Comparison of ENCODE assay signal across 12 mouse cellular contexts in genomic region chr11:72581609-72582447, GRCm38 (mm10). TPM values are rescaled to one million over a fixed set of nuclear protein-coding genes. Genes with fewer than 3 reads are reported as not detected.
DNase-seq lines count a peak whose midpoint lies in the region; ATAC-seq lines count a peak whose summit lies in the region.
"Had no signal": no experiment of that assay in that cellular context is flagged by ENCODE, and none has a peak within 500 bp of the region (broad histone marks: within the 10 kb centered on the region; RNA-seq: fewer than 3 reads in every experiment).

No protein-coding gene starts in this region.

- H3K27me3 ChIP-seq in midbrain, embryonic 13.5 days = no peaks in the 10 kb centered on the region
- no peaks in the 10 kb centered on the region for H3K27me3 ChIP-seq in hindbrain, embryonic 12.5 days
- H3K27me3 ChIP-seq: hindbrain, embryonic 15.5 days had no signal

- ATAC-seq in midbrain, embryonic 13.5 days = no peak
- ATAC-seq in megakaryocyte progenitor cell, adult 5-6 weeks (replicated peaks; ENCODE audit: poor library complexity) = no peak
- no peak for ATAC-seq in hindbrain, embryonic 12.5 days (ENCODE audit: low FRiP score)

- H3K9ac ChIP-seq in midbrain, embryonic 13.5 days (replicated peaks) = no peak overlapping the region
- no peak overlapping the region for H3K9ac ChIP-seq in hindbrain, embryonic 12.5 days
- H3K9ac ChIP-seq: hindbrain, embryonic 15.5 days had no signal

- H3K4me1 ChIP-seq in midbrain, embryonic 13.5 days (replicated peaks) = peaks cover 7% of the 10 kb centered on the region
- H3K4me1 ChIP-seq in hindbrain, embryonic 12.5 days = peaks cover 3% of the 10 kb centered on the region; the same call in 1 of the 2 replicates

- DNase-seq in gastrocnemius, adult 18-20 months (ENCODE audit: low spot score) = peak; percentile 83
- DNase-seq in gastrocnemius, postnatal 4 days (ENCODE audit: low spot score in 2 of 2) = no peak
- peak; percentile 57 for DNase-seq in cerebellum, adult 9-11 months
- peak; percentile 42 for DNase-seq in gastrocnemius, postnatal 14 days
- peak; percentile 32 for DNase-seq in lung, postnatal 14 days
- DNase-seq: B cell, adult 2 months; retina, postnatal 1 day had no signal

- no peak overlapping the region for H3K27ac ChIP-seq in midbrain, embryonic 13.5 days
- no peak overlapping the region for H3K27ac ChIP-seq in hindbrain, embryonic 12.5 days
- H3K27ac ChIP-seq: hindbrain, embryonic 15.5 days had no signal

- no peak overlapping the region for H3K4me3 ChIP-seq in midbrain, embryonic 13.5 days (replicated peaks)
- no peak overlapping the region for H3K4me3 ChIP-seq in hindbrain, embryonic 12.5 days
- H3K4me3 ChIP-seq: hindbrain, embryonic 15.5 days; megakaryocyte, embryonic 14.5 days had no signal

- WGBS in midbrain, embryonic 13.5 days = 74% methylated on average over 8 of the region's 8 CpGs
- 66% methylated on average over 8 of the region's 8 CpGs for WGBS in hindbrain, embryonic 12.5 days

- H3K4me2 ChIP-seq in midbrain, embryonic 13.5 days (replicated peaks) = no peak overlapping the region
- H3K4me2 ChIP-seq in hindbrain, embryonic 12.5 days (replicated peaks) = no peak overlapping the region
- H3K4me2 ChIP-seq: hindbrain, embryonic 15.5 days had no signal

- intact Hi-C loops in gastrocnemius, postnatal 14 days (cut with DNase I; ENCODE audit: low total_unique reads) = no loop called here

- no peaks in the 10 kb centered on the region for H3K36me3 ChIP-seq in midbrain, embryonic 13.5 days
- H3K36me3 ChIP-seq in hindbrain, embryonic 12.5 days = no peaks in the 10 kb centered on the region
- H3K36me3 ChIP-seq: hindbrain, embryonic 15.5 days had no signal

- H3K9me3 ChIP-seq in midbrain, embryonic 13.5 days = no peaks in the 10 kb centered on the region
- H3K9me3 ChIP-seq in hindbrain, embryonic 12.5 days (replicated peaks) = no peaks in the 10 kb centered on the region
- H3K9me3 ChIP-seq: hindbrain, embryonic 15.5 days; megakaryocyte, embryonic 14.5 days had no signal

RNA-seq across cellular contexts. Expression of gene Ube2g1, which starts 25.3 kb away (rescaled TPM):
- 10 to 100 TPM; 81.3 to 82.5 TPM for total RNA-seq in gastrocnemius, adult 18-20 months (2021)
- 10 to 100 TPM; 36.0 to 46.5 TPM for total RNA-seq in gastrocnemius, postnatal 4 days (2021)
- total RNA-seq in gastrocnemius, postnatal 14 days (2021) = 10 to 100 TPM; 55.2 to 55.7 TPM
- polyA plus RNA-seq in midbrain, embryonic 13.5 days (2015; fragmentation: Nextera tagmentation; extraction: Ambion mirVana) = 106 and 109 TPM in 2 replicates
- total RNA-seq in megakaryocyte progenitor cell, adult 5-6 weeks (2015) = 57.1 and 66.3 TPM in 2 replicates
- total RNA-seq in megakaryocyte progenitor cell, adult 5-6 weeks (2017) = 32.4 and 37.9 TPM in 2 replicates
- polyA plus RNA-seq in hindbrain, embryonic 12.5 days (2016; fragmentation: Nextera tagmentation; extraction: Ambion mirVana) = 115 and 123 TPM in 2 replicates

RNA-seq across cellular contexts. Expression of gene Spns3, which starts 31.5 kb away (rescaled TPM):
- under 1 TPM; 0.19 to 0.39 TPM for total RNA-seq in gastrocnemius, adult 18-20 months (2021)
- total RNA-seq in gastrocnemius, postnatal 4 days (2021) = under 1 TPM; 0.16 to 0.17 TPM
- total RNA-seq in gastrocnemius, postnatal 14 days (2021) = under 1 TPM in 1 of 2 experiments, not detected in 1; 0.10 TPM
- polyA plus RNA-seq in midbrain, embryonic 13.5 days (2015; fragmentation: Nextera tagmentation; extraction: Ambion mirVana) = 0.10 TPM in 1 of 2 replicates, not detected in the other
- 19.4 and 20.5 TPM in 2 replicates for total RNA-seq in megakaryocyte progenitor cell, adult 5-6 weeks (2015)
- 20.2 and 27.3 TPM in 2 replicates for total RNA-seq in megakaryocyte progenitor cell, adult 5-6 weeks (2017)
- polyA plus RNA-seq in hindbrain, embryonic 12.5 days (2016; fragmentation: Nextera tagmentation; extraction: Ambion mirVana) = 0.15 TPM in 1 of 2 replicates, not detected in the other

Comparison
In these comparisons a context has a peak if more than half of its experiments do, and no peak if none do; other contexts are left out.
1. DNase-seq: peak in gastrocnemius, adult 18-20 months (single experiment), cerebellum, adult 9-11 months (single experiment), gastrocnemius, postnatal 14 days (single experiment) and lung, postnatal 14 days (single experiment); none in gastrocnemius, postnatal 4 days (0 of 2).
2. RNA of gene Spns3, which starts 31.5 kb away (total RNA-seq): 19.4 to 27.3 TPM in megakaryocyte progenitor cell, adult 5-6 weeks; 0.19 to 0.39 TPM in gastrocnemius, adult 18-20 months, 0.16 to 0.17 TPM in gastrocnemius, postnatal 4 days and 0.10 TPM in gastrocnemius, postnatal 14 days; every median in the first group is over 10 times any median in the second.